Mouse (Mus musculus) CH12.LX (cell line): ENCODE results near the gene Mrpl16.

Source experiments
- BHLHE40 ChIP-seq: IDR thresholded peaks from 2 replicates; pipeline ENCODE4 v1.6.1; 2011; ENCODE audit warnings: mild to moderate bottlenecking, low read depth, low read length, improper control_type of control experiment
- CTCF ChIP-seq, 2 experiments: IDR thresholded peaks in 1 of 2; conservative IDR thresholded peaks in 1 of 2; 2 replicates each; pipeline ENCODE4 v1.5.1; 2011 to 2012; ENCODE audit warnings: low read depth in 2 of 2, low read length in 2 of 2, improper control_type of control experiment in 1 of 2, inconsistent platforms in 1 of 2, mild to moderate bottlenecking in 1 of 2, moderate library complexity in 1 of 2
- EP300 ChIP-seq: IDR thresholded peaks from 2 replicates; pipeline ENCODE4 v1.6.1; 2011; ENCODE audit warnings: low read length, improper control_type of control experiment
- GABPA ChIP-seq: IDR thresholded peaks from 2 replicates; pipeline ENCODE4 v1.6.1; 2012; ENCODE audit warnings: low read depth, low read length, improper control_type of control experiment, inconsistent platforms; ENCODE audit not compliant: insufficient replicate concordance
- HCFC1 ChIP-seq: IDR thresholded peaks from 2 replicates; pipeline ENCODE4 v1.6.1; 2012; ENCODE audit warnings: low read depth, mild to moderate bottlenecking, inconsistent platforms, low read length, improper control_type of control experiment
- KAT2A ChIP-seq: IDR thresholded peaks from 2 replicates; pipeline ENCODE4 v1.6.1; 2012; ENCODE audit warnings: low read length, improper control_type of control experiment, inconsistent platforms; ENCODE audit not compliant: insufficient replicate concordance
- MAFK ChIP-seq: IDR thresholded peaks from 2 replicates; pipeline ENCODE4 v1.6.1; 2011; ENCODE audit warnings: low read length, improper control_type of control experiment; ENCODE audit not compliant: insufficient replicate concordance
- MAX ChIP-seq: IDR thresholded peaks from 2 replicates; pipeline ENCODE4 v1.6.1; 2011; ENCODE audit warnings: low read length, improper control_type of control experiment
- MEF2A ChIP-seq: IDR thresholded peaks from 2 replicates; pipeline ENCODE4 v1.6.1; 2014; ENCODE audit warnings: low read depth, mild to moderate bottlenecking, inconsistent platforms, low read length, improper control_type of control experiment, borderline replicate concordance
- MYC ChIP-seq: IDR thresholded peaks from 2 replicates; pipeline ENCODE4 v1.6.1; 2011; ENCODE audit warnings: low read depth, mild to moderate bottlenecking, improper control_type of control experiment, low read length
- POLR2A ChIP-seq: IDR thresholded peaks from 2 replicates; pipeline ENCODE4 v1.6.1; 2011; ENCODE audit warnings: low read depth, mild to moderate bottlenecking, improper control_type of control experiment, low read length
- UBTF ChIP-seq: IDR thresholded peaks from 2 replicates; pipeline ENCODE4 v1.6.1; 2012; ENCODE audit warnings: low read depth, mild to moderate bottlenecking, inconsistent platforms, low read length, improper control_type of control experiment, moderate library complexity
- ZMIZ1 ChIP-seq: IDR thresholded peaks from 2 replicates; pipeline ENCODE4 v1.6.1; 2012; ENCODE audit warnings: low read depth, mild to moderate bottlenecking, inconsistent platforms, low read length, improper control_type of control experiment
- ZNF384 ChIP-seq: IDR thresholded peaks from 2 replicates; pipeline ENCODE4 v1.6.1; 2012; ENCODE audit warnings: low read depth, low read length, improper control_type of control experiment, inconsistent platforms

GRCm38 (mm10) chr19:11811688-11812365 is 41.6 kb downstream of the Mrpl16 start:
- no peak for TF ChIP-seq KAT2A
- no peak for TF ChIP-seq HCFC1
- no peak for TF ChIP-seq MAFK
- TF ChIP-seq MAX: no peak
- no peak for TF ChIP-seq CTCF (conservative IDR thresholded peaks at IDR 0.05 in 1 of 2, IDR thresholded peaks at IDR 0.05 in 1 of 2; ENCODE audit: low read depth in 2 of 2, low read length in 2 of 2)
- TF ChIP-seq MEF2A: no peak
- TF ChIP-seq ZMIZ1: no peak
- TF ChIP-seq UBTF: no peak
- no peak for TF ChIP-seq MYC
- no peak for TF ChIP-seq EP300
- TF ChIP-seq POLR2A: no peak
- no peak for TF ChIP-seq ZNF384
- no peak for TF ChIP-seq BHLHE40
- no peak for TF ChIP-seq GABPA
